Mouse (Mus musculus): ENCODE measurements around the gene Drosha.
"Not testable (repeated sequence)": the region's sequence is repeated elsewhere in the genome, so short reads cannot be mapped to it uniquely, and the experiment has no call there.

The Drosha gene

GRCm38 (mm10) chr15:12824197-12824952 lies at the start of gene Drosha, which contains the start of gene 6030458C11Rik:
Drosha (plus strand) TSS chr15:12824815.
6030458C11Rik (minus strand) TSS chr15:12824649.
- peak; percentile 99 for DNase-seq

GRCm38 (mm10) chr15:12781296-12781695 lies 43.3 kb upstream of the Drosha start:
- DNase-seq = no peak

- DNase-seq = no peak
These were observed 42.8 kb upstream of the Drosha start for GRCm38 (mm10) chr15:12781729-12782326.

GRCm38 (mm10) chr15:12788536-12788935 lies 36.1 kb upstream of the Drosha start:
- DNase-seq = no peak

GRCm38 (mm10) chr15:12789406-12789867 lies 35.2 kb upstream of the Drosha start:
- DNase-seq = no peak

- DNase-seq = no peak
These were observed 30.3 kb upstream of the Drosha start for GRCm38 (mm10) chr15:12794311-12794710.

GRCm38 (mm10) chr15:12795457-12795894 lies 29.1 kb upstream of the Drosha start:
- peak; percentile 32 to 73 for DNase-seq

GRCm38 (mm10) chr15:12795909-12796470 lies 28.6 kb upstream of the Drosha start:
- DNase-seq = no peak

- DNase-seq = no peak
These were observed 26.6 kb upstream of the Drosha start for GRCm38 (mm10) chr15:12798043-12798442.

- no peak for DNase-seq
These were observed 24.0 kb upstream of the Drosha start for GRCm38 (mm10) chr15:12800405-12801141.

GRCm38 (mm10) chr15:12801142-12801506 lies 23.5 kb upstream of the Drosha start:
- not testable (repeated sequence) for DNase-seq

GRCm38 (mm10) chr15:12805071-12805470 lies 19.5 kb upstream of the Drosha start:
- DNase-seq = no peak

- no peak for DNase-seq
These were observed 17.5 kb upstream of the Drosha start for GRCm38 (mm10) chr15:12807088-12807487.

GRCm38 (mm10) chr15:12809305-12809704 lies 15.3 kb upstream of the Drosha start:
- DNase-seq = no peak

GRCm38 (mm10) chr15:12812646-12813045 lies 12.0 kb upstream of the Drosha start:
- DNase-seq = no peak

GRCm38 (mm10) chr15:12817592-12817991 lies 7.0 kb upstream of the Drosha start:
- no peak for DNase-seq

- no peak for DNase-seq
These were observed 1.9 kb upstream of the Drosha start for GRCm38 (mm10) chr15:12822416-12823395.

GRCm38 (mm10) chr15:12823455-12824119 lies 1.0 kb upstream of the Drosha start:
- no peak for DNase-seq

GRCm38 (mm10) chr15:12824965-12825364 lies 350 bp downstream of the Drosha start:
- DNase-seq = no peak

GRCm38 (mm10) chr15:12825408-12825807 lies 793 bp downstream of the Drosha start:
- DNase-seq = no peak

GRCm38 (mm10) chr15:12829878-12830277 lies 5.3 kb downstream of the Drosha start:
- no peak for DNase-seq
